Mouse (Mus musculus) kidney, embryonic 14.5 days (tissue): ENCODE results near the gene Ptch2. TPM values are rescaled to one million over a fixed set of nuclear protein-coding genes. Genes with fewer than 3 reads are reported as not detected.
A peak's percentile ranks its signal among the peaks of the same experiment; 100 is the strongest.

Experiments
- ATAC-seq: fragments of 200-750 bp; cut with Nextera tagmentation; 2 replicates; pipeline ENCODE4 v1.8.0; 2017; ENCODE audit warnings: moderate number of reproducible peaks, mild to moderate bottlenecking, moderate TSS enrichment, moderate library complexity; ENCODE audit not compliant: low FRiP score, low TSS enrichment
- H3K27ac ChIP-seq: fragments of 300-500 bp; sonication (generic); 2 replicates; pipeline ENCODE4 v1.5.1; 2014; ENCODE audit warnings: low read depth, mild to moderate bottlenecking, low read length, moderate library complexity, mixed read lengths
- H3K27me3 ChIP-seq: fragments of 300-500 bp; sonication (generic); 2 replicates; pipeline ENCODE4 v1.6.1; 2014; ENCODE audit warnings: mild to moderate bottlenecking, low read length; ENCODE audit not compliant: control insufficient read depth, insufficient read depth
- H3K36me3 ChIP-seq: fragments of 300-500 bp; sonication (generic); 2 replicates; pipeline ENCODE4 v1.6.1; 2014; ENCODE audit warnings: low read length, mixed read lengths; ENCODE audit not compliant: control insufficient read depth, insufficient read depth
- H3K4me1 ChIP-seq: fragments of 300-500 bp; sonication (generic); 2 replicates; pipeline ENCODE4 v1.6.1; 2014; ENCODE audit warnings: low read length, mixed read lengths; ENCODE audit not compliant: control insufficient read depth, insufficient read depth
- H3K4me2 ChIP-seq: fragments of 300-500 bp; sonication (generic); replicated peaks from 2 replicates; pipeline ENCODE4 v1.6.1; 2014; ENCODE audit warnings: low read depth, mild to moderate bottlenecking, low read length
- H3K4me3 ChIP-seq: fragments of 300-500 bp; sonication (generic); 2 replicates; pipeline ENCODE4 v1.5.1; 2014; ENCODE audit warnings: mild to moderate bottlenecking, low read length
- H3K9ac ChIP-seq: fragments of 300-500 bp; sonication (generic); 2 replicates; pipeline ENCODE4 v1.6.1; 2014; ENCODE audit warnings: low read depth, mild to moderate bottlenecking, low read length, moderate library complexity
- H3K9me3 ChIP-seq: fragments of 300-500 bp; sonication (generic); 2 replicates; pipeline ENCODE4 v1.6.1; 2016; ENCODE audit warnings: low read length; ENCODE audit not compliant: control insufficient read depth
- WGBS: fragments of 180-500 bp; shearing (Covaris S2); extraction: QIAGEN DNeasy Blood & Tissue Kit; methylation state at CpG from one replicate; pipeline ENCODE4 v1.1.7; 2014; 5-methylcytosine and 5-hydroxymethylcytosine counted together
- polyA plus RNA-seq: library from polyadenylated mRNA; unstranded; fragments of >200 nt; fragmentation: Nextera tagmentation; extraction: Ambion mirVana; gene quantifications from 2 replicates; pipeline ENCODE4 v1.2.1, GENCODE M21; 2014

Ptch2 gene
- polyA plus RNA-seq, 1 experiment from 2014 or later: 7.6 TPM

DNA sequence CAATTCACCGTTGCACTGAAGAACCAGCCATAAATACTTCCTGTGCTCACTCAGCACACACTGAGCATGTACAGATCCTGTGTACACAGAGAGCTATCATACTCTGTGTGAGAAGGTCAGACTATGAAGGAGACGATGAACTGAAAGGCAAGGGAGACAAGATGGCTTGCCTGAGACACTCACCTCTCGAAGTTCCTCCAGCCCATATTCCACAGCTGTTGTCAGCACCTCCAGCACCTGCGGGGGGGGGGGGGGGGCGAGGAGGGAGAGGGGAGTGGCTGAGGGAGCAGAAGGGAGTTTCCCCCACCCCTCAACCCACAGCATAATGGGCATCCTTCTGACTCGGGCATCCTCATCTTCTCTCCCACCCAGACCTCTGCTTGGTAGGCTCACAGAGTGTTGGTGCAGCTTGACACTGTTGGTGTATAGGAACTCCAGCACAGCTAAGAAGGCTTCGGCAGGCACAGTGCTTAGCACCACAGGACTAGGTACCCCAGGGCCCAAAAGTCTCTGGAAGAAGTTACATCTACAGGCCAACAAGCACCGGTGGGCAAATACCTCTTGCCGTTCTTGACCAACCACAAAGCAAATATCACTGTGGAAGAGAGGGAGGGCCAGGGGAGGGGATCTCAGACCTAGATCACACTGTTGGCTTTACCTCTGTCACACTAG lies 27.8 kb downstream of the Ptch2 start:
- no peaks in the 10 kb centered on the region for H3K9me3 ChIP-seq
- H3K4me1 ChIP-seq: peaks cover 27% of the 10 kb centered on the region
- no peak for ATAC-seq
- WGBS: 84% methylated on average over 7 of the region's 9 CpGs
- no peaks in the 10 kb centered on the region for H3K36me3 ChIP-seq
- H3K27me3 ChIP-seq: no peaks in the 10 kb centered on the region
- no peak overlapping the region for H3K4me3 ChIP-seq
- no peak overlapping the region for H3K9ac ChIP-seq
- H3K4me2 ChIP-seq: no peak overlapping the region
- no peak overlapping the region for H3K27ac ChIP-seq

DNA sequence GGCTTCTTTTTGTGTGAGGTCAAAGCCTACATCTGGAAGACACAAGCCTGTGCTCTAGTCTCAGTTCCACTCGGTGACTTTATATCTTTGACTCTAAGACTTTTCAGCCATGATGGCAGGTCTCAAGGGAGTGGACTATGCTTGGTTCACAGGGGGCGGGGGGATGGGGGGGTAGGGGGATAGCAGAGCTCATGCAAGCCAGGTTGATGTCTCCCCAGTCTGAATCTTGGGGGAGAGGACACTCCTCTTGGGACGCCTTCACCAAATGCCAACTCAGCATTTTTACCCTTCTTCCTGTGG lies 28.3 kb downstream of the Ptch2 start:
- H3K27me3 ChIP-seq: no peaks in the 10 kb centered on the region
- H3K4me2 ChIP-seq: no peak overlapping the region
- peak overlapping the region; percentile 87; the same call in 1 of the 2 replicates for H3K27ac ChIP-seq
- H3K9ac ChIP-seq: 0 out of 2 replicates have a peak overlapping the region, but pooled peaks have one; percentile 42
- 74% methylated on average over 3 of the region's 3 CpGs for WGBS
- H3K4me3 ChIP-seq: no peak overlapping the region
- no peaks in the 10 kb centered on the region for H3K9me3 ChIP-seq
- no peaks in the 10 kb centered on the region; the same call in 1 of the 2 replicates for H3K36me3 ChIP-seq
- no peak for ATAC-seq
- peaks cover 27% of the 10 kb centered on the region for H3K4me1 ChIP-seq

DNA sequence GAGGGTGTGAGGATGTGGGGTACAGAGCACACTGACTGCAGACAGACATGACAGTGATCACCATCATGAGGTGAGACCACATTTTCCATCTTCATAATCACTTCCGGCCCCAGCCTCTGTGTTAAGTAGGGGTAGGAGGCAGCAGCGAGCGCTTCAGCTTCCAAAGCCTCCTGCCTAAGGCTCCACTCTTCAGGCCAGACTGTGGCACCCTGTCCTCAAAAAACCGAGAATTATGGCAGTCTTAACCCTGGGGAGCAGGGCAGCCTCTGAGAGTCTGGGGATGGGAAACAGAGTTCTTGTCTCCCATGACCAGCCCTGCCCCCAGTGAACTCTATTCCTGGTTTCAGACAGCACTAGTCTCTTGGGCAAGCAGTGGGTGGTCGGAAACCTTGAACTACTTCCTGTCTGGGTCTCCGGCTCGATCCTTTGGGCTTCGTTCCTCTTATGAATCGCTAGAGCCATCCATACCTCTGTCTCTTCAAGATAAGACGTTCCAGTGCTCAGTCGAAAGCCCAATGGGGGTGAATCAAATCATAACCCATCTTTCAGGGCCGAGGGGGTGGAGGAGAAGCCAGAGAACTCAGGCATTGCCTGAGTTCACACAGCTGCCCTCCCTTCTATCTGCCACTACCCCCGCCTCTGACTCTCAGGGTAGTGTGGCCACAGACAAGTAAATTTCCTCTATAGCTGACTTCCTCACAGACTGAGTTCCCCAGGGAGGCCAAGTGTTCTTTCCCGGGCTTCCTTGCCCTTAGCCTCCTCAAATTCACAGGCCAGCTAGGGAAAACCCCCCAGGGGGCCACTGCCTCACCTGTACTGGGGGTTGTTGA lies 28.9 kb downstream of the Ptch2 start:
- H3K27me3 ChIP-seq: no peaks in the 10 kb centered on the region
- no peak overlapping the region for H3K4me3 ChIP-seq
- WGBS: 54% methylated on average over 14 of the region's 14 CpGs
- peaks cover 25% of the 10 kb centered on the region for H3K4me1 ChIP-seq
- no peak for ATAC-seq
- H3K9ac ChIP-seq: peak overlapping the region; percentile 42; the same call in 1 of the 2 replicates
- peak overlapping the region; percentile 87 for H3K27ac ChIP-seq
- H3K9me3 ChIP-seq: no peaks in the 10 kb centered on the region
- no peaks in the 10 kb centered on the region; the same call in 1 of the 2 replicates for H3K36me3 ChIP-seq
- peak overlapping the region; percentile 18; the same call in 1 of the 2 replicates for H3K4me2 ChIP-seq

DNA sequence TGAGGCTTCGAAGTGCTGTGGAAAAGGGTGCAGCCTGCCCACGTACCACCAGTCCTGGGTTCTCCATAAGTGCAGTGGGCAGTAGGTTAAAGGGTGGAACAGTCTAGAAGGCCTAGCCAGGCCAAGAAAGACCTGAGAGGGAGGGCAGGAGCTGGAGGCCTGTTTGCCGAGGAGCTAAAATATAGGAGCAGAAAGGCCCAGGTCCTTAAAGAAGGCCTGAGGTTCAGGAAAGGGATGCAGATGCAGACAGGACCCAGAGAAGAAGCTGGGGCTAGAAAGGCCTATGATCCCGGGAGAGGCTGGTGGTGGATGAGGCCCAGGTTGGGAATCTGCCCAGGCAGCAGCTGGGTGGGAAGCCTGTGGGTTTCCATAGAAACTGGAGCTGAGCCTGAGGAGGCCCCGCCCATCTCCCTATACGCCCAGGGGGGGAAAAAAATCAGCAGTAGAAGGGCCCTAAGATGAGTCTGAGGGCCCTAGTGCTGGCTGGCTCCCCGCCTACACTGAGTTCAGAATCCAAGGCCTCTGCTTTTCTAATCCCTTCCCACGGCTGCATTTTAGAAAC lies 29.6 kb downstream of the Ptch2 start, which contains the start of gene Btbd19:
TSS of gene Btbd19 (minus strand) at position 378 of the 562 bp plus-strand sequence.
- Histone ChIP-seq H3K4me3 (no peak within 1 kb of the TSS), H3K27ac (peak within 1 kb of the TSS; percentile 87), H3K9me3 (no peaks in the 10 kb centered on the region), H3K9ac (peak within 1 kb of the TSS; percentile 42), H3K4me2 (peak within 1 kb of the TSS; percentile 18; the same call in 1 of the 2 replicates), H3K36me3 (no peaks in the 10 kb centered on the region; the same call in 1 of the 2 replicates), H3K4me1 (peaks cover 22% of the 10 kb centered on the region), H3K27me3 (no peaks in the 10 kb centered on the region)
- ATAC-seq: peak; percentile 22; the same call in 1 of the 2 replicates
- WGBS: 35% methylated on average over 8 of the region's 8 CpGs

DNA sequence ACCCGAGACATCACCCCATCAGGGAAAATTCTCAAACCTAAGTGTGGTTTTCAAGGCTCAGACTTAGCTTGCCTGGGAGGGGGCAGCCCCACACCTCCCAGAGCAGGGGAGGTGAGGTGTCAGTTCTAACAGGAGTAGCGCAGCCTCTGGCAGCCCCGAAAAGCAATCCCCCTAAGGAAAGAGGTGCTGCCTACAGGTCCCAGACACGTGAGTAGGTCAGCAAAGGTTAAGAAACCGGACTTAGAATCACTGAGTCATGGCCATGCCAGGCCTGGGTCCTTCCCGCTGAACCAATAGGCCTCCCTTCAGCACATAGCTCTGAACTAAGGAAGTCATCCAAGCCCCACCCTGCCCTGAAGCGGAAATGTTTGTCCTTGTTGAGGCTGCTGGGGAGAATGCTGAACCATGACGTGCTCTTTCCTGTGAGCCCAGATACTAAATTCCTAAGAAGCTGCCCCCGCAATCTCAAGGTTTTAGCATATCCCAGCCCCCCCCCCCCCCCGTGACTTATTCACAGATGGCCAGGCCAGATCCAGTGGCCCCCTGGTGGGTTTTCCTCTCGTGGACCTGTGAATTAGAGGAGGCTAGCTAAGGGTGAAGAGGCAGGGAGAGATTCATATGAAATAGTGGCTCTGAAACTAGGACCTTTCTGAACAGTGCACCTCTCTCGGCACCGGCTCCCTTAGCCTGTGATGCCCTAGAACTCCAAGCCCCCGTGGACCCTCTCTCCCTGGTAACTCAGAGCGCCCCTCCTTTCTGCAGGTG lies 30.2 kb downstream of the Ptch2 start:
- no peaks in the 10 kb centered on the region for H3K9me3 ChIP-seq
- 34% methylated on average over 15 of the region's 15 CpGs for WGBS
- peaks cover 22% of the 10 kb centered on the region for H3K4me1 ChIP-seq
- peak overlapping the region; percentile 25 for H3K9ac ChIP-seq
- H3K4me3 ChIP-seq: no peak overlapping the region
- H3K27ac ChIP-seq: peak overlapping the region; percentile 87
- H3K27me3 ChIP-seq: no peaks in the 10 kb centered on the region
- H3K4me2 ChIP-seq: peak overlapping the region; percentile 15; the same call in 1 of the 2 replicates
- peak; percentile 63; the same call in 1 of the 2 replicates for ATAC-seq
- peaks cover 3% of the 10 kb centered on the region; the same call in 1 of the 2 replicates for H3K36me3 ChIP-seq

DNA sequence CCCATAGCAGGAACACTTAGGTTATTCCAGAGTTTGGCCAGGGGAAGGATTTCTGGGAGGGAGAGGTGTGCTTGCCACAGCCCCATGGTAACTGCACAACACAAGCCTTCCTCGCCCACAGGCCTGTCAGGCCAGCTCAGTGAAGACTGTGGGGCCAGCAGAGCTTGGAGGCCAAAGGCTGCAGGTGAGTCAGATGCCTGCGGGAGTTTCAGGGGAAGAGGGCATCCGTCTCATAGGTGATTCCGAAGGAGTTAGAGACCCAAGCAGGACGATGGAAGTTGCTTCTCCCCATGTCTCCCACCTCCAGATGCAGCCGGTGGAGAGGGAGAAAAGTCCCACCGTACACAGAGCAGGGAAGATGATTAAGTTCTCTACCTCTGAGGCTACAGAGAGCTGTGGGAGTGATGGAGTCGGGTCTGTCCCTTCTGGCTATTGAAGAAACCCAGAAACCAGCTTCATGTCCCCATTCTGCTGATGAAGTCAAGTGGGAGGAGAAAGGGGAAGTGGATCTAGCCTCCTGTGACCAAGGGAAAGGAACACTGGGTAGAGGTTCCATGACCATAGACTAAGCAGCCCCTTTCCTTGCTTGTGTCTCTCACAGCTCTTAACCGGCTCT lies 30.9 kb downstream of the Ptch2 start, which contains the start of gene Tctex1d4:
TSS of gene Tctex1d4 (plus strand) at position 120 of the 616 bp plus-strand sequence.
- Histone ChIP-seq H3K27me3 (peaks cover 3% of the 10 kb centered on the region; the same call in 1 of the 2 replicates), H3K27ac (peak within 1 kb of the TSS; percentile 87), H3K36me3 (peaks cover 3% of the 10 kb centered on the region; the same call in 1 of the 2 replicates), H3K4me2 (peak within 1 kb of the TSS; percentile 15; the same call in 1 of the 2 replicates), H3K4me1 (peaks cover 22% of the 10 kb centered on the region), H3K9ac (peak within 1 kb of the TSS; percentile 25), H3K9me3 (no peaks in the 10 kb centered on the region), H3K4me3 (no peak within 1 kb of the TSS)
- 82% methylated on average over 9 of the region's 9 CpGs for WGBS
- ATAC-seq: no peak

DNA sequence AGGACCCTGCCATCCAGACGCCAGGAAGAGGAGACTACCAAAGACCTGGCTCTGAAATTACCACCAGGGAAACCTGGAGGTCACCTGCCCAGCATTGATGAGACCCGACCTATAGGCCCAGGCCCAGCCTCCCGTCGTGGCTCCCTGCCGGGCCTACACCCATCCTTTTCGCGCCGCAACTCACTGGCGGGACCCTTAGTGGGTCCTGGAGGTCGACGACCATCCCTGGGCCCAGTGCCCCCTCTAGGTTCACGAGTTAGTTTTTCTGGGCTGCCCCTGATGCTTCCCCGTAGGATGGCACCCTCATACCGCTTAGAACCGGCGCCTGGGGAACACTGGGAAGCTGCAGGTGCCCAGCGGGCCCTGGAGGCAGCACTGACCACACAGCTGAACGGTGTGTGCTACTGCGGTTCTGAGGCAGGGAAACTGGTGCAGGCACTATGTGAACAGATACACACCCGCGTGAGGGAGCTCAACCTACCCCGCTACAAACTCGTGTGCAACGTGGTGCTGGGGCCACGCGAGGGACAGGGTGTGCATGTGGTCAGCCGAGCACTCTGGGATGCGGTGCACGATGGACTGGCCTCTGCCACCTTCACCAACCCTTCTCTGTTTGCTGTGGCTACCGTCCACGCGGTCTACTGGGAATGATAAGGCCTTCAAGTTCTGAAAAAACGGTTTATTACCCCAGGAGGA lies 32.3 kb downstream of the Ptch2 start:
- no peak overlapping the region for H3K4me3 ChIP-seq
- H3K27me3 ChIP-seq: peaks cover 14% of the 10 kb centered on the region
- no peaks in the 10 kb centered on the region for H3K9me3 ChIP-seq
- WGBS: 89% methylated on average over 33 of the region's 33 CpGs
- no peak overlapping the region for H3K27ac ChIP-seq
- ATAC-seq: no peak
- H3K4me1 ChIP-seq: peaks cover 24% of the 10 kb centered on the region
- no peak overlapping the region for H3K4me2 ChIP-seq
- no peak overlapping the region for H3K9ac ChIP-seq
- H3K36me3 ChIP-seq: peaks cover 3% of the 10 kb centered on the region; the same call in 1 of the 2 replicates
